Mouse (Mus musculus) lung, postnatal 0 days (tissue): ENCODE data around the gene Mucl3. TPM values are rescaled to one million over a fixed set of nuclear protein-coding genes. Genes with fewer than 3 reads are reported as not detected.
A peak's percentile ranks its signal among the peaks of the same experiment; 100 is the strongest.

ENCODE experiments used
- ATAC-seq: fragments of 200-750 bp; cut with Nextera tagmentation; 2 replicates; pipeline ENCODE4 v1.8.0; 2017; ENCODE audit warnings: moderate library complexity
- DNase-seq: peaks from one replicate; pipeline ENCODE4 v3.0.0-alpha.2; 2016; ENCODE audit warnings: low spot score
- H3K27ac ChIP-seq: fragments of 300-500 bp; sonication (generic); 2 replicates; pipeline ENCODE4 v1.5.1; 2014; ENCODE audit warnings: antibody characterized with exemption, mild to moderate bottlenecking, low read length, mixed read lengths
- H3K27me3 ChIP-seq: fragments of 300-500 bp; sonication (generic); replicated peaks from 2 replicates; pipeline ENCODE4 v1.6.1; 2014; ENCODE audit warnings: low read length, mixed read lengths; ENCODE audit not compliant: insufficient read depth
- H3K36me3 ChIP-seq: fragments of 300-500 bp; sonication (generic); 2 replicates; pipeline ENCODE4 v1.6.1; 2014; ENCODE audit warnings: low read length, mixed read lengths; ENCODE audit not compliant: insufficient read depth
- H3K4me1 ChIP-seq: fragments of 300-500 bp; sonication (generic); 2 replicates; pipeline ENCODE4 v1.6.1; 2014; ENCODE audit warnings: antibody characterized with exemption, low read depth, low read length, mixed read lengths; ENCODE audit not compliant: insufficient read depth
- H3K4me2 ChIP-seq: fragments of 300-500 bp; sonication (generic); replicated peaks from 2 replicates; pipeline ENCODE4 v1.6.1; 2014; ENCODE audit warnings: low read depth, mild to moderate bottlenecking, low read length, moderate library complexity, mixed read lengths
- H3K4me3 ChIP-seq: fragments of 300-500 bp; sonication (generic); 2 replicates; pipeline ENCODE4 v1.5.1; 2014; ENCODE audit warnings: low read depth, low read length
- H3K9ac ChIP-seq: fragments of 300-500 bp; sonication (generic); replicated peaks from 2 replicates; pipeline ENCODE4 v1.6.1; 2014; ENCODE audit warnings: low read depth, mild to moderate bottlenecking
- H3K9me3 ChIP-seq: fragments of 300-500 bp; sonication (generic); 2 replicates; pipeline ENCODE4 v1.6.1; 2016; ENCODE audit warnings: low read length, mixed read lengths
- CTCF ChIP-seq: IDR thresholded peaks from 2 replicates; pipeline ENCODE4 v1.5.1; 2016; ENCODE audit warnings: antibody characterized with exemption, mild to moderate bottlenecking
- EP300 ChIP-seq: IDR thresholded peaks from 2 replicates; pipeline ENCODE4 v1.6.1; 2016; ENCODE audit warnings: antibody characterized with exemption, mild to moderate bottlenecking, control low read depth
- WGBS: fragments of 180-500 bp; shearing (Covaris S2); extraction: QIAGEN DNeasy Blood & Tissue Kit; methylation state at CpG from one replicate; pipeline ENCODE4 v1.1.7; 2014; 5-methylcytosine and 5-hydroxymethylcytosine counted together
- polyA plus RNA-seq: library from polyadenylated mRNA; unstranded; fragments of >200 nt; fragmentation: Nextera tagmentation; extraction: Ambion mirVana; gene quantifications from 2 replicates; pipeline ENCODE4 v1.2.1, GENCODE M21; 2015

The Mucl3 gene
- 1.1 and 1.7 TPM in 2 replicates for polyA plus RNA-seq

DNA sequence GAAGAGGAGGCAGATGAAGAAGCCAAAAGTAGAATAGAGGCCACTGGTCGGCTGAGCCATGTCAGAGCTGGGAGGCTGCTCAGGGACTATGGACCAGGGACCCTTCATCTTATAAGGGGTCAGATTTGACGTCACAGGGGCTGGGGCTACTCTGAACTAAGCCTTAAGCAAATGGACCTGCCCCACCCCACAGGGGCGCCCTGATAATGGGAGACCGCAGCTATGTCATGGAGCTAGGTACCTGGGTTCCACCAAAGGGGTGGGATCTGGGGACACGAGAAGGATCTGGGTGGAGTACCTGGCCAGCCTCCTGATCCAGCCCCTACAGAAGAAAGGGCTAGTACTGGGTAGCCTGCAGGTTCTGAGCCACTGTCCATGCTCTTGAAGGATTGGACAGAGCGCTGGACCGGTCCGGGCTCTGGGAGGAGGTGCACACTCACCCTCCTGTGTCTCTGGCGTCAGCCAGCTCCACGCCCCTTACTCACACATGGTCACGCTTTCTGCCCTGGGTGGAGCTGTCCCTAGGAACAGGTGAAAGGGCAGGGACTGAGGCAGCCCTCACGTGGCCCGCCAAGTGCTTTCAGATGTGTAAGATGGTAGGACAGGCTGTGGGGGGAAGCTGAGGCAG is at the start of gene Mucl3:
Mucl3 (minus strand) TSS at position 87 of the 628 bp plus-strand sequence.
- no peaks in the 10 kb centered on the region for H3K4me1 ChIP-seq
- no peak within 1 kb of the TSS for H3K4me2 ChIP-seq
- no peak within 1 kb of the TSS for H3K4me3 ChIP-seq
- no peaks in the 10 kb centered on the region for H3K9me3 ChIP-seq
- no peak for TF ChIP-seq EP300
- TF ChIP-seq CTCF, result no peak
- peak; percentile 26 for DNase-seq
- no peaks in the 10 kb centered on the region for H3K27me3 ChIP-seq
- H3K27ac ChIP-seq, result no peak within 1 kb of the TSS
- WGBS, result 64% methylated on average over 13 of the region's 13 CpGs
- peak; percentile 33; the same call in 1 of the 2 replicates for ATAC-seq
- H3K9ac ChIP-seq, result no peak within 1 kb of the TSS
- H3K36me3 ChIP-seq, result no peaks in the 10 kb centered on the region

GRCm38 (mm10) chr17:35692368-35692767 is 48.9 kb upstream of the Mucl3 start:
- no peak overlapping the region for H3K4me2 ChIP-seq
- DNase-seq, result no peak
- H3K9ac ChIP-seq, result no peak overlapping the region
- peaks cover 22% of the 10 kb centered on the region; the same call in 1 of the 2 replicates for H3K36me3 ChIP-seq
- H3K4me1 ChIP-seq, result peaks cover under 1% of the 10 kb centered on the region; the same call in 1 of the 2 replicates
- TF ChIP-seq EP300 (no peak), CTCF (no peak)
- no peaks in the 10 kb centered on the region for H3K27me3 ChIP-seq
- ATAC-seq, result no peak
- no peak overlapping the region for H3K4me3 ChIP-seq
- no peaks in the 10 kb centered on the region for H3K9me3 ChIP-seq
- 76% methylated on average over 4 of the region's 4 CpGs for WGBS
- no peak overlapping the region for H3K27ac ChIP-seq

- Histone ChIP-seq H3K9ac (no peak overlapping the region), H3K4me3 (no peak overlapping the region), H3K4me1 (no peaks in the 10 kb centered on the region), H3K9me3 (no peaks in the 10 kb centered on the region), H3K36me3 (peaks cover 22% of the 10 kb centered on the region; the same call in 1 of the 2 replicates), H3K4me2 (no peak overlapping the region), H3K27ac (no peak overlapping the region), H3K27me3 (no peaks in the 10 kb centered on the region)
- no peak for ATAC-seq
- DNase-seq, result no peak
- TF ChIP-seq EP300 (no peak), CTCF (no peak)
- 74% methylated on average over 4 of the region's 4 CpGs for WGBS
Observed at GRCm38 (mm10) chr17:35691811-35692210, 48.3 kb upstream of the Mucl3 start.

GRCm38 (mm10) chr17:35689936-35690645 is 46.6 kb upstream of the Mucl3 start:
- peaks cover 27% of the 10 kb centered on the region; the same call in 1 of the 2 replicates for H3K36me3 ChIP-seq
- H3K4me2 ChIP-seq, result no peak overlapping the region
- DNase-seq (no peak), ATAC-seq (no peak)
- H3K4me1 ChIP-seq, result no peaks in the 10 kb centered on the region
- H3K9ac ChIP-seq, result no peak overlapping the region
- no peak overlapping the region for H3K4me3 ChIP-seq
- no peaks in the 10 kb centered on the region for H3K9me3 ChIP-seq
- 86% methylated on average over 18 of the region's 18 CpGs for WGBS
- H3K27ac ChIP-seq, result no peak overlapping the region
- TF ChIP-seq EP300, result no peak
- no peak for TF ChIP-seq CTCF
- H3K27me3 ChIP-seq, result no peaks in the 10 kb centered on the region

- TF ChIP-seq CTCF (peak; percentile 34), EP300 (no peak)
- H3K4me1 ChIP-seq, result no peaks in the 10 kb centered on the region
- H3K4me3 ChIP-seq, result no peak overlapping the region
- no peaks in the 10 kb centered on the region for H3K27me3 ChIP-seq
- no peaks in the 10 kb centered on the region for H3K9me3 ChIP-seq
- DNase-seq (no peak), ATAC-seq (no peak)
- 81% methylated on average over 25 of the region's 25 CpGs for WGBS
- H3K27ac ChIP-seq, result no peak overlapping the region
- H3K4me2 ChIP-seq, result no peak overlapping the region
- H3K36me3 ChIP-seq, result peaks cover 27% of the 10 kb centered on the region; the same call in 1 of the 2 replicates
- no peak overlapping the region for H3K9ac ChIP-seq
Observed at GRCm38 (mm10) chr17:35688347-35689175, 45.1 kb upstream of the Mucl3 start.

DNA sequence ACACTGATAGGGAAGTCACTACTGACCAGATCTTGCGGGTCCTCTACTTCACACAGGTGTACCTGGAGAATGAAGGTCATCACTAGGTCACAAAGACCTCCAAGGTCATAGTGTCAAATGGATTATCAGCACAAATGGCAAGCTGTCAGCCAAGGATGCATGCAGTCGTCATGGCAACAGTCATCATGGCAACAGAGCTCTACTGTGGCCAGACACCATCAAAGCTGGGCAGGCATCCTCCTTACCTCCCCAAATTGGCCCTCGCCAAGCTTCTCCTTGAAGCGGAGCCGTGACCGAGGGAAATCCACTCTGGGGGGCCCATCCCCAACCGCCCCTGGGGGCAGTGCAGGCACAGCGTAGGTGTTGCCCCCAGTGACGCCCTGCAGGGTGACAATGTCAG is 41.6 kb upstream of the Mucl3 start:
- ATAC-seq (no peak), DNase-seq (no peak)
- no peak overlapping the region for H3K27ac ChIP-seq
- 74% methylated on average over 9 of the region's 9 CpGs for WGBS
- H3K4me1 ChIP-seq, result no peaks in the 10 kb centered on the region
- no peak overlapping the region for H3K4me3 ChIP-seq
- TF ChIP-seq CTCF (no peak), EP300 (no peak)
- H3K4me2 ChIP-seq, result no peak overlapping the region
- H3K9me3 ChIP-seq, result no peaks in the 10 kb centered on the region
- peaks cover 28% of the 10 kb centered on the region; the same call in 1 of the 2 replicates for H3K36me3 ChIP-seq
- H3K9ac ChIP-seq, result no peak overlapping the region
- H3K27me3 ChIP-seq, result no peaks in the 10 kb centered on the region
